Mouse (Mus musculus): ENCODE data around the gene Lcn10. TPM values are rescaled to one million over a fixed set of nuclear protein-coding genes. Genes with fewer than 3 reads are reported as not detected.

Gene Lcn10
- not detected in 2 replicates for polyA plus RNA-seq (2011; ENCODE audit: insufficient read depth, insufficient read length, low read depth, missing spikeins)

DNA sequence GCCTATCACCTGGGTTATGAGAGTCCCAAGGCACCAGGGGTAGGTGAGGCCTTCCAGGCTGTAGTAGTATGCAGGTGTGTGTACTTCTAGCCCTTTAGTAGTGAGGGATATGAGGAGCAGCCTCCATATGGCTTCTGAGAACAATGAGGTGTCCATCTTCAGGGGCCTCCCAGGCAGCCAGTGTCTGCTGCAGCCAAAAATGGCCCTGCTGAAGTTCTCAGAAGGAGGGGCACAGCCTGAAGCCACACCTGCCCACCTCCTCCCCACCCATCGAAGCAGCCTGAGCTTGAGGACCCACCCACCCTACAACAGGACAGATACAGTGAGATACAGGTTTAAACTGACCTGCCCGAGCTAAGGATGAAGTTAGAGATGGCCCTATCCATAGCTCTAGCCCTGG is at the start of gene Lcn10:
Gene Lcn10, plus strand, starts transcription at position 301 of the 400 bp plus-strand sequence.
- Histone ChIP-seq H3K27ac (ENCODE audit: insufficient read depth, low read length) (no peak within 1 kb of the TSS), H3K4me3 (ENCODE audit: low read depth, low read length) (no peak within 1 kb of the TSS), H3K36me3 (ENCODE audit: control insufficient read depth, insufficient read depth, low read length, poor library complexity, severe bottlenecking) (no peaks in the 10 kb centered on the region), H3K9ac (ENCODE audit: low read depth, poor library complexity, severe bottlenecking) (no peak within 1 kb of the TSS), H3K9me3 (replicated peaks; ENCODE audit: control insufficient read depth, insufficient read depth, low read length, poor library complexity, severe bottlenecking) (no peaks in the 10 kb centered on the region), H3K4me1 (ENCODE audit: control insufficient read depth, insufficient read depth, low read length) (no peaks in the 10 kb centered on the region), H3K27me3 (ENCODE audit: control insufficient read depth, insufficient read depth, low read length, poor library complexity, severe bottlenecking) (no peaks in the 10 kb centered on the region)
- TF ChIP-seq CTCF (IDR thresholded peaks at IDR 0.05; ENCODE audit: low read depth, low read length) (no peak), POLR2A (IDR thresholded peaks at IDR 0.05; ENCODE audit: insufficient read depth, low read length) (no peak), EP300 (IDR thresholded peaks at IDR 0.05; ENCODE audit: insufficient read depth, low read depth, low read length) (no peak)

DNA sequence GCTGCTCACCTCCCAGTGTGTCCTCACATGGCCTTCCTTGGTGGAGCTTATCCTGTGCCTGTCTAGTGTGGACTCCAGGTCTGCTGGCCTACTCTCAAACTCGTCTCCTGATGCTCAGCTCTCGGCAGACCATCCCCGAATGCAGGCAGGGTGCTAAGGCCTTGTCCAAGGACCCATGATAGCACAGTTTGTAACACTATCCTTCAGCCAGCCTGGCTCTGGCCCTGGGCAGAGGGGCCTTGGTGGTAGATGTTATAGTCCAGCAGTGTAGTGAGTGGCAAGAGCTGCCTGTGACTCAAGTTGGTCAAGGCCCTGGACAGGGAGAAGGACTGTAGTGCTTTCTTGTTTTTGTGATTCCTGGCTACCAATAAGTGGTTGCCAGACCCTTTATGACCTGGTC is 48.9 kb upstream of the Lcn10 start:
- Histone ChIP-seq H3K36me3 (ENCODE audit: control insufficient read depth, insufficient read depth, low read length, poor library complexity, severe bottlenecking) (no peaks in the 10 kb centered on the region), H3K9me3 (replicated peaks; ENCODE audit: control insufficient read depth, insufficient read depth, low read length, poor library complexity, severe bottlenecking) (no peaks in the 10 kb centered on the region), H3K9ac (ENCODE audit: low read depth, poor library complexity, severe bottlenecking) (no peak overlapping the region), H3K27me3 (ENCODE audit: control insufficient read depth, insufficient read depth, low read length, poor library complexity, severe bottlenecking) (no peaks in the 10 kb centered on the region), H3K4me3 (ENCODE audit: low read depth, low read length) (no peak overlapping the region), H3K4me1 (ENCODE audit: control insufficient read depth, insufficient read depth, low read length) (no peaks in the 10 kb centered on the region), H3K27ac (ENCODE audit: insufficient read depth, low read length) (no peak overlapping the region)
- TF ChIP-seq CTCF (IDR thresholded peaks at IDR 0.05; ENCODE audit: low read depth, low read length) (no peak), EP300 (IDR thresholded peaks at IDR 0.05; ENCODE audit: insufficient read depth, low read depth, low read length) (no peak), POLR2A (IDR thresholded peaks at IDR 0.05; ENCODE audit: insufficient read depth, low read length) (no peak)

DNA sequence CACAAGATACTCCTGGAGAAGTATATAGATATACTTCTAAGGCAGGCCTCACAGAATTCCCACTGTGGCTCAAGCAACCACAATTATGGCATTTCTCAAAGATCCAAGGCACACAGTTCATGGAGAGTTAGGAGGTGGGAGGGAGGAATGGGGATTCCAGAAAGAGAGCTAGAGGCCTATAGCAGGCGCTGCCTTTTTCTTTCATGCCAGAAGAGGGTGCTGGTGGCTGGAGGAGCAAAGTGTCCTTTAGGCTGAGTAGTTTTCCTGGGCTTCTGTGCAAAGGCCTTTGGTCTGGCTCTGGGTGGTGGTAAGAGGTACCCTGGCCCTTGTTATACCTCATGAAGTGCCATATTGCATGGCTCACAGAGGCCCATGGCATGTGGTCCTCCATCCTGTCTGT is 48.5 kb upstream of the Lcn10 start:
- no peaks in the 10 kb centered on the region for H3K36me3 ChIP-seq (ENCODE audit: control insufficient read depth, insufficient read depth, low read length, poor library complexity, severe bottlenecking)
- H3K27me3 ChIP-seq (ENCODE audit: control insufficient read depth, insufficient read depth, low read length, poor library complexity, severe bottlenecking): no peaks in the 10 kb centered on the region
- H3K9me3 ChIP-seq (replicated peaks; ENCODE audit: control insufficient read depth, insufficient read depth, low read length, poor library complexity, severe bottlenecking): no peaks in the 10 kb centered on the region
- H3K9ac ChIP-seq (ENCODE audit: low read depth, poor library complexity, severe bottlenecking): no peak overlapping the region
- TF ChIP-seq POLR2A (IDR thresholded peaks at IDR 0.05; ENCODE audit: insufficient read depth, low read length) (no peak), CTCF (IDR thresholded peaks at IDR 0.05; ENCODE audit: low read depth, low read length) (peak; percentile 20)
- no peak overlapping the region for H3K27ac ChIP-seq (ENCODE audit: insufficient read depth, low read length)
- no peak overlapping the region for H3K4me3 ChIP-seq (ENCODE audit: low read depth, low read length)
- H3K4me1 ChIP-seq (ENCODE audit: control insufficient read depth, insufficient read depth, low read length): no peaks in the 10 kb centered on the region

DNA sequence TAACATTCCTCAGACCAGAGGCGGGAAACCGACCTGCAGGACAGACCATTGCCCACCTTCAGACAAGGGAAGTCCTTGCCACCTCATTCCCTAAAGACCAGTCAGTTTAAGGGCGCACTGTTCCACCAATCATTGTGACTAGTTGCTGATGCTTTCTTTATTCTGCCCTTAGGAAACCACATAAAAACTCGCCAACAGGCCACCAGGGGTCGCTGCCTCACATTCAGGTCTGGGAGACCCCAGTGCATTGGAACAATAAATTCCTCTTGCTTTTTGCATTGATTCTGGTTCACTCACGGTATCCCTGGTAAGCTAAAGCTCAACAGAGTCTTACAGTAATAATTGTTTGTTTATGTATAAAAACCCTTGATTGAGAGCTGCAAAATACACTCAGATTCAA is 42.6 kb upstream of the Lcn10 start:
- no peak overlapping the region for H3K4me3 ChIP-seq (ENCODE audit: low read depth, low read length)
- H3K4me1 ChIP-seq (ENCODE audit: control insufficient read depth, insufficient read depth, low read length): no peaks in the 10 kb centered on the region
- no peaks in the 10 kb centered on the region for H3K9me3 ChIP-seq (replicated peaks; ENCODE audit: control insufficient read depth, insufficient read depth, low read length, poor library complexity, severe bottlenecking)
- no peaks in the 10 kb centered on the region for H3K36me3 ChIP-seq (ENCODE audit: control insufficient read depth, insufficient read depth, low read length, poor library complexity, severe bottlenecking)
- no peaks in the 10 kb centered on the region for H3K27me3 ChIP-seq (ENCODE audit: control insufficient read depth, insufficient read depth, low read length, poor library complexity, severe bottlenecking)
- no peak overlapping the region for H3K9ac ChIP-seq (ENCODE audit: low read depth, poor library complexity, severe bottlenecking)
- H3K27ac ChIP-seq (ENCODE audit: insufficient read depth, low read length): no peak overlapping the region
- TF ChIP-seq CTCF (IDR thresholded peaks at IDR 0.05; ENCODE audit: low read depth, low read length) (peak; percentile 78), POLR2A (IDR thresholded peaks at IDR 0.05; ENCODE audit: insufficient read depth, low read length) (no peak)

DNA sequence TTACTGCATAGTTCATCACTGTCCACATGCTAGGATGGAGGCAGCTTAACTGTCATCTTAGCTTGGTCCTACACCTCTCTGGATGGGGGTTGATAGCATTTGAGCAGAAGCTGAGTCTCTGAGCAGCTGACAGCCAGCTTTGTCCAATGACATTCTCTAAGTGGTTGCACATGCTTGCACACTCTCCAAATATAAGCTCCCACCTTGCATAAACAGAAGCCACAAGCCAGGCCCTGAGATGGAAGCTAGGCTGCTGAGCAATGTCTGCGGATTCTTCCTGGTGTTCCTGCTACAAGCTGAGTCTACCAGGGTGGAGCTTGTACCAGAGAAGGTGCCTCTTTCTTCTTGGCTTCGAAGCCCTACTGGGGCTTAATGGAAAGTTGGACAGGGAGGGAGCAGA is 29.6 kb upstream of the Lcn10 start, which contains the start of gene Lcn8:
Gene Lcn8, plus strand, starts transcription at position 219 of the 400 bp plus-strand sequence.
- H3K27ac ChIP-seq (ENCODE audit: insufficient read depth, low read length): no peak within 1 kb of the TSS
- no peak within 1 kb of the TSS for H3K9ac ChIP-seq (ENCODE audit: low read depth, poor library complexity, severe bottlenecking)
- no peaks in the 10 kb centered on the region for H3K9me3 ChIP-seq (replicated peaks; ENCODE audit: control insufficient read depth, insufficient read depth, low read length, poor library complexity, severe bottlenecking)
- no peaks in the 10 kb centered on the region for H3K4me1 ChIP-seq (ENCODE audit: control insufficient read depth, insufficient read depth, low read length)
- H3K36me3 ChIP-seq (ENCODE audit: control insufficient read depth, insufficient read depth, low read length, poor library complexity, severe bottlenecking): no peaks in the 10 kb centered on the region
- H3K27me3 ChIP-seq (ENCODE audit: control insufficient read depth, insufficient read depth, low read length, poor library complexity, severe bottlenecking): no peaks in the 10 kb centered on the region
- H3K4me3 ChIP-seq (ENCODE audit: low read depth, low read length): no peak within 1 kb of the TSS
- no peak for TF ChIP-seq POLR2A (IDR thresholded peaks at IDR 0.05; ENCODE audit: insufficient read depth, low read length)
- TF ChIP-seq CTCF (IDR thresholded peaks at IDR 0.05; ENCODE audit: low read depth, low read length): no peak

DNA sequence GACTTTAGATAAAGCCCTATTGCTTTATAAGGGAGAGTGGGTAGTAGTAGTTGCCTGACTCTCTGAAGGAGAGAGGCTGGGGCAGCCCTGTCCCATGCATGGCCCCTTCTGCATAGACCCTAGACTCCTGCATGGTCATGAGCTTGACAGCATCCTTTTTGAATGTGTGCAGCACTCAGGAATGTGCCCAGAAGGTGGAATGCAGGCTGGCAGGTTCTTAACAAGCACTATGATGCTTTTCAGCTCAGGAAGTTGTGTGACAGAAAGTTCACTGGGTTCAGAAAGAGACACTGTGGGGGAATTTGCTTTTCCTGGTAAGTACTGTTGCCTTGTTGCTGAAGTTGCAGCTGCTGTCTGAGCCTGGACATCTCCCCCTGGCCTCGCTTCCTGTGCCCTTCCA is 28.0 kb upstream of the Lcn10 start:
- Histone ChIP-seq H3K27me3 (ENCODE audit: control insufficient read depth, insufficient read depth, low read length, poor library complexity, severe bottlenecking) (no peaks in the 10 kb centered on the region), H3K36me3 (ENCODE audit: control insufficient read depth, insufficient read depth, low read length, poor library complexity, severe bottlenecking) (no peaks in the 10 kb centered on the region), H3K9me3 (replicated peaks; ENCODE audit: control insufficient read depth, insufficient read depth, low read length, poor library complexity, severe bottlenecking) (no peaks in the 10 kb centered on the region), H3K27ac (ENCODE audit: insufficient read depth, low read length) (no peak overlapping the region), H3K4me3 (ENCODE audit: low read depth, low read length) (no peak overlapping the region), H3K4me1 (ENCODE audit: control insufficient read depth, insufficient read depth, low read length) (no peaks in the 10 kb centered on the region), H3K9ac (ENCODE audit: low read depth, poor library complexity, severe bottlenecking) (no peak overlapping the region)
- TF ChIP-seq CTCF (IDR thresholded peaks at IDR 0.05; ENCODE audit: low read depth, low read length): no peak
- no peak for TF ChIP-seq POLR2A (IDR thresholded peaks at IDR 0.05; ENCODE audit: insufficient read depth, low read length)
- no peak for TF ChIP-seq EP300 (IDR thresholded peaks at IDR 0.05; ENCODE audit: insufficient read depth, low read depth, low read length)
